Mouse (Mus musculus): Measurements from ENCODE around the gene Muc1.
A peak's percentile ranks its signal among the peaks of the same experiment; 100 is the strongest.

Muc1 gene

DNA sequence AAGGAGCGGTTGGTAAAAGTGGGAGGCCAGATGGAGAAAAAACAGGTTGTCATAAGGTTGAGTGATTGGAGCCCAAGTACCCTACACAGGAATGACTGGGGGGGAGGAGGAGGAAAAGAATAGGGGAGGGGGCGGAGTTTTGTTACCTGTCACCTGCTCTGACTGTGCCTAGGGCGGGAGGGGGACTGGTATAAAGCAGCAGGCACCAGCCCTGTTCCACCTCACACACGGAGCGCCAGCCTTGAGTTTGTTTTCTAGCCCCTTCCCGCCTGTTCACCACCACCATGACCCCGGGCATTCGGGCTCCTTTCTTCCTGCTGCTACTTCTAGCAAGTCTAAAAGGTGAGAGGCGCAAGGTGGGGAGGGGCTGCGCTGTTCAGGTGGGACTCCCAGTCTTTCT lies at the start of gene Muc1:
Gene Muc1 (plus strand): TSS at position 222 of the 400 bp plus-strand sequence.
- no peak for DNase-seq (ENCODE audit: low spot score in 2 of 2)

GRCm38 (mm10) chr3:89181749-89182500 lies 46.9 kb upstream of the Muc1 start:
- DNase-seq (ENCODE audit: low spot score in 2 of 2), result no peak

DNA sequence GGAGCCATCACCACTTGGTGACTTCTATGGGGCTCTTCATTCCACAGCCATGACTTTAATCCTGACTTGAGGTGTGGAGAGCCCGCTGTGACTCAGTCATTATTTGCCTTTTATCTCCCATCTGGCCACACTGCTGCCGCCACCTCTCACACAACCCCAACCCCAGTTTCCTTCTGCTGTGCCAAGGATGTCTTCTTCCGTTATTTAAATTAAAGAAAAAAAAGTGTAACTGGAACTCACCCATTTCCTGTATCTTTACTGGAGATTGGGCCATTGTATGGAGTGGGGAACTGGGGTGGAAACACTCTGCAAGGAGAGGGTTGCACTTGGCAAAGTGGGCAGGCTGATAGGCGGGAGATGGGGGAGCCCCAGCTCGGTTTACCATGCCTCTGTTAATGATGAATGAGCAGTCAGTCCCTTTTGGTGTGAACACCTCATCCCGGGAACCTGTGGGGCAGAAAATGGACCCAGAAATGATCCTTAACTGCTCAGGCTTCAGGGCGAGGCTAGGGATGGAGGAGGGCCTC lies 46.3 kb upstream of the Muc1 start:
- no peak for DNase-seq (ENCODE audit: low spot score in 2 of 2)

DNA sequence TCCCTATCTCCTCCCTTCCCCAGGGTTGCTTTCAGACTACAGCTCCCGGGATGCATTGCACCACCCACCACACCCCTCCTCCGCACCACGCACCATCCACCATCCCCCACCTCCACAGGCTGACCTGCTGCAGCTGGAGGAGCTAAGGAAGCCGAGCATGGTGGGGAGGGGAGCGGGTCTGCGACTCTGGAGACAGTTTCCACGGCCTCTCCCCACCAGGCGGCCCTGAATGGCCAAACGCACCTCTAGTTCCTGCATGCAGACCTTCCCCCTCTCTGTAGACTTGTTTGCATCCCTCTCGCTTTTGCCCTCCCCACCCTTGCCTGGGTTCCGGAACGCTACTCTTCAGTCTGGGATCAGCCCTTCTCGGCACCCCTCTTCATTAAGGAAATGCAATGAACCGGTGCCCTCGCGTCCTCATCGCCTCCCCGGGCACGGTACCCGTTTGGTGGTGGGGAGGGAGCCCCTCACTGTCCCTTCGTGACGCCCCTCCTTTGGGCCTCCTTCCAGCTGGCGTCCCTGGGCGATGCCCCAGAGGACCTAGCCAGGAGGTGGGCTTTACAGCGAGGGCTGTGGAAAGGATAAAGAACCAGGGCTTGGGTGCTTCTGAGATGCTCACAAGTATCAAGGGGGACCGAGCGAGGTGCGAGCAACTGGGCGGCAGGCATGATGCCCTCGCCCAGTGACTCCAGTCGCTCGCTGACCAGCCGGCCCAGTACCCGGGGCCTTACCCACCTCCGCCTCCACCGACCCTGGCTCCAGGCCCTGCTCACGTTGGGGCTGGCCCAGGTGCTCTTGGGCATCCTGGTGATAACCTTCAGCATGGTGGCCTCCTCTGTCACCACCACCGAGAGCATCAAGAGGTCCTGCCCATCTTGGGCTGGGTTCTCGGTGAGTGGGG lies 45.5 kb upstream of the Muc1 start, which contains the start of gene Fam189b:
Gene Fam189b (plus strand): TSS at position 86 of the 901 bp plus-strand sequence.
- DNase-seq (ENCODE audit: low spot score in 2 of 2), result peak; percentile 80 to 86

GRCm38 (mm10) chr3:89183959-89184315 lies 44.9 kb upstream of the Muc1 start:
- no peak for DNase-seq (ENCODE audit: low spot score in 2 of 2)

DNA sequence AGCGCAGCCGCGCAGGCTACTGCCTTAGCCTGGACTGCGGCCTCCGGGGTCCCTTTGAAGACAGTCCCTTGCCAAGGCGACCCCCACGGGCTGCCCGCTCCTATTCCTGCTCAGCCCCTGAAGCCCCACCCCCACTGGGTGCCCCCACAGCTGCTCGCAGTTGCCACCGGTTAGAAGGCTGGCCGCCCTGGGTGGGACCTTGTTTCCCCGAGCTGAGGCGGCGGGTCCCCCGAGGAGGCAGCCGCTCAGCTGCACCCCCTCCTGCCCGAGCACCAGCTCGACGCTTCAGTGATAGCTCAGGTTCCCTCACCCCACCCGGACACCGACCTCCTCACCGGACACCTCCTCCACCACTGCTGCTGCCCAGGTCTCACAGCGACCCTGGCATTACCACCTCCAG lies 41.7 kb upstream of the Muc1 start:
- no peak for DNase-seq (ENCODE audit: low spot score in 2 of 2)

- no peak for DNase-seq (ENCODE audit: low spot score in 2 of 2)
Measured at GRCm38 (mm10) chr3:89187690-89188477, 41.0 kb upstream of the Muc1 start.

DNA sequence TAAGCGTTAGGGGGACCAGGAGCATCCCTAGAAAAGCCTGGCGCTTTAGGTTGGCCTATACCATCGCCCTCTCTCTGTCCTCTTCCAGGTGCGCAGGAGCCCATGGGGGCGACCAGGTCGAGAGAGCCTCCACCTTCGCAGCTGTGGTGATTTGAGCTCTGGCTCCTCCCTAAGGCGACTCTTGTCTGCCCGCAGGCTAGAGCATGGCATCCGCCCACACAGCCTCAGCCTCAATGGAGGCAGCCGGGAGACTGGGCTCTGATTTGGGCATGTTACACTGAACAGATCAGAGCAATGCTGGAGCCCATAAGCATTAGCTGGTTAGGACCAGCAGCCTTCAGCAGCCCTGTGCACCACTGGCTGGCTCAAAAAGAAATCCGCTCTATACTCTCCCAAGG lies 40.4 kb upstream of the Muc1 start:
- DNase-seq (ENCODE audit: low spot score in 2 of 2), result no peak

GRCm38 (mm10) chr3:89190436-89190835 lies 38.4 kb upstream of the Muc1 start:
- no peak for DNase-seq (ENCODE audit: low spot score in 2 of 2)

- DNase-seq (ENCODE audit: low spot score in 2 of 2), result no peak
Measured at GRCm38 (mm10) chr3:89193351-89193750, 35.5 kb upstream of the Muc1 start.

GRCm38 (mm10) chr3:89193853-89194252 lies 35.0 kb upstream of the Muc1 start:
- DNase-seq (ENCODE audit: low spot score in 2 of 2), result no peak

GRCm38 (mm10) chr3:89195979-89196877 lies 32.6 kb upstream of the Muc1 start:
- peak; percentile 55 to 68 for DNase-seq (ENCODE audit: low spot score in 2 of 2)

GRCm38 (mm10) chr3:89199839-89200238 lies 29.0 kb upstream of the Muc1 start:
- no peak for DNase-seq (ENCODE audit: low spot score in 2 of 2)

GRCm38 (mm10) chr3:89202253-89203141 lies 26.4 kb upstream of the Muc1 start, which contains the start of gene Gba:
TSS of gene Gba (plus strand) at chr3:89202928.
- DNase-seq (ENCODE audit: low spot score in 2 of 2), result peak; percentile 78 to 84

GRCm38 (mm10) chr3:89203142-89203514 lies 25.7 kb upstream of the Muc1 start:
- DNase-seq (ENCODE audit: low spot score in 2 of 2), result no peak

- DNase-seq (ENCODE audit: low spot score in 2 of 2), result no peak
Measured at GRCm38 (mm10) chr3:89206079-89206478, 22.8 kb upstream of the Muc1 start.

DNA sequence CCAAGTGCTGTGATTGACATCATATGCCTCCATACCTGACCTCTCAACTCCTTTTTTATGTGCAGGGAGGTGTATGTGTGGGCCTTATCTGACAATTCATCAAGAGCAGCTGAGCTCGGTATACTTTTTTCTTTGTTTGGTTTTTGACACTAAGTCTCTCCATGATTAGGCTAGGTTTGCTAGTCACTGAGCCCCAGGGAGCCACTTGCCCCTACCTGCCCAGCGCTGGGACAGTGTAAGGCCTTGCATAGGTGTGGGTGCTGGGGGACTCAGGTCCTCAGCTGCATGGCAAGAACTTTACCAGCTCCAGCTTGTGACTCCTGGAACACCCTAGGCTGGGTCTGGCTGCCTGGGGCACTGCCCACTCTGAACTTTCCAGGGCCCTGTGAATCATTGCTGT lies 22.2 kb upstream of the Muc1 start:
- DNase-seq (ENCODE audit: low spot score in 2 of 2), result no peak

DNA sequence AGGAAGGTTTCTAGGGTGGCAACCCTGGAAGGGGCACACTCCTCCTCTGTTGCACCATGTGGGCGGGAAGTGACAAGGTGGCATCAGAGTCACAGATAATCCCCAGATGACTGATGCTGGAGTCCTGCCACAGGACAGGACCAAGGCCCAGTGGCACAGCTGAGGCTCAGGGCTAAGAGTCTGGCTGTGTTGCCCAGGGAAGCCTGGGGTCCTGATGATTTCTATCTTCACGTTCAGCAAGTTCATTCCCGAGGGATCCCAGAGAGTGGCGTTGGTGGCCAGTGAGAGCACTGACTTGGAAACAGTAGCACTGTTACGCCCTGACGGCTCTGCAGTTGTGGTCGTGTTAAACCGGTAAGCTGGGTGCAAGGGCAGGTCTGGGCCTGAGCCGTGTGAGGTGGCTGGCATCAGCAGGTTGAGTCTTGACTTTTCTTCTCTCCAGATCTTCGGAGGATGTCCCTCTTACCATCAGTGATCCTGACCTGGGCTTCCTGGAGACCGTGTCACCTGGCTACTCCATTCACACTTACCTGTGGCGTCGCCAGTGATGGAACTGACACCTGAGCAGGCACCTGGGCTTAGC lies 20.7 kb upstream of the Muc1 start:
- DNase-seq (ENCODE audit: low spot score in 2 of 2), result no peak

DNA sequence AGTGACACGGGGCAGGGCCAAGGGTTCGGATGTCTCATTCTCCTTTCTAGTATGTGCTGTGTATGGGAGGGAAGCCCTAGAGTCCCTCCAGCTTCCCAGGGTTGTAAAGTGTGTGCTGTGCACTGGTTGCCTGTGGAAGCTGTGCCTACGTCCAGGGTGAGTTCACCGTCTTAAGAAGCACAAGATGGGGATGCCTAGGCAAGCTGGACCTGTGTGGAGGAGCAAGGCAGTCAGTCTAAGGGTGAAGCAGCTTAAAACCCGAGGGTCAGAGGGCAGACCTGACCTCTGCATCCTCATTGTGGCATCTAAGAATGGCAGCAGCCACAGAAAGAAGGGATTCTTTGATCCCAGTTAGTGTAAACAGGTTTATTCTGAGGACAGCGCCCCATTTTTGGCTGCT lies 20.1 kb upstream of the Muc1 start:
- no peak for DNase-seq (ENCODE audit: low spot score in 2 of 2)
